ENCODE assay signal across 12 mouse cellular contexts in genomic region chr4:129783506-129783905, GRCm38 (mm10).
"Had no signal": no experiment of that assay in that cellular context is flagged by ENCODE, and none has a peak within 500 bp of the region (broad histone marks: within the 10 kb centered on the region; RNA-seq: fewer than 3 reads in every experiment).

No protein-coding gene starts in this region.

- H3K9me3 ChIP-seq: limb, embryonic 10.5 days; limb, embryonic 13.5 days; midbrain, embryonic 10.5 days had no signal

- H3K27me3 ChIP-seq: limb, embryonic 13.5 days; megakaryocyte, embryonic 14.5 days had no signal

- ATAC-seq: liver, postnatal 0 days had no signal

- H3K9ac ChIP-seq: limb, embryonic 13.5 days; liver, embryonic 14.5 days; liver, postnatal 0 days; lung, embryonic 14.5 days had no signal

- H3K4me2 ChIP-seq: limb, embryonic 13.5 days; liver, embryonic 11.5 days; lung, embryonic 14.5 days had no signal

- DNase-seq: kidney, adult 9 months; kidney, postnatal 14 days; kidney, postnatal 4 days; liver, postnatal 0 days; thymus, postnatal 25 days had no signal

- H3K36me3 ChIP-seq: limb, embryonic 10.5 days; limb, embryonic 13.5 days; midbrain, embryonic 10.5 days had no signal

- H3K27ac ChIP-seq: limb, embryonic 13.5 days; liver, embryonic 14.5 days had no signal

- H3K4me3 ChIP-seq: limb, embryonic 10.5 days; limb, embryonic 13.5 days; midbrain, embryonic 10.5 days had no signal
